Mouse (Mus musculus) skeletal muscle tissue, adult 2 months (tissue): ENCODE results near the gene Kdm4b.
A peak's percentile ranks its signal among the peaks of the same experiment; 100 is the strongest.

Experiments used
- DNase-seq: peaks from one replicate; pipeline ENCODE4 v3.0.0-alpha.2; 2012; ENCODE audit warnings: low read depth, low spot score

Gene Kdm4b

DNA sequence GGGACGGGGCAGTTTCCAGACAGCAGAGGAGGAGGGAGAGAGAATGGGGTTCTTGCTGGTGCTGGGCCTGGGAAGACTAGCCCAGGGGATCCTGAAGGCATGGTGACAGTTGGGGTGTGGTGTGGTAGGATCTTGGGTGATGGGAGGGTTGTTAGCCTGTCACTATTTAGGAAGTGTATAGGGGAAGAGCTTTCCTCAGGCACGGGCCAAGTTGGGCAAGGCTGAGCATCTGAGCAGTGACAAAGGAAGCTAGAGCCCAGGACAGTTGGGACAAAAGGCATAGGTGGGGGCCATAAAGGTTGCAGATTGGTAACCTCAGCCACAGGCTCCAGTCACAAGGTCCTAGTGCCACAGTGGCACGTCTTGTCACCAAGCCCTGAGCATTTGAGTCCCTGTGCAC is 17.6 kb downstream of the Kdm4b start:
- no peak for DNase-seq

DNA sequence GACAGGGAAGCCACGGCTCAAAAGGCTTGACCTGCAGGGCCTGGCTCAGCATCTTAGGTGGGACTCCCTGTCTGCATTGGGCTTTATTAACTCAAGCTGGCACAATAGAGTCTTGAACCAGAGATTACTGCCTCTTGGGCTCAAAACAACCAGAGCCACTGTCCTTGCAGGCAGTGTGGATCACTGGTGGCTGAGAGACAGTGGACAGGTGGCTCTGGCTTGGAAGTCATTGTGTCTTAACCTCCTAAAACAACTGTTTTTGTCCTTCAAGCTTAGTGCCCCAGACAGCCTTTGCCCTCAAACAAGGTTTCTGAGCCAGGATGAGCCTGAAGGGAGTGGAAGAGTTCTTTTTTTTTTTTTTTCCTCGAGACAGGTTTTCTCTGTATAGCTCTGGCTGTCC is 19.5 kb downstream of the Kdm4b start:
- no peak for DNase-seq

DNA sequence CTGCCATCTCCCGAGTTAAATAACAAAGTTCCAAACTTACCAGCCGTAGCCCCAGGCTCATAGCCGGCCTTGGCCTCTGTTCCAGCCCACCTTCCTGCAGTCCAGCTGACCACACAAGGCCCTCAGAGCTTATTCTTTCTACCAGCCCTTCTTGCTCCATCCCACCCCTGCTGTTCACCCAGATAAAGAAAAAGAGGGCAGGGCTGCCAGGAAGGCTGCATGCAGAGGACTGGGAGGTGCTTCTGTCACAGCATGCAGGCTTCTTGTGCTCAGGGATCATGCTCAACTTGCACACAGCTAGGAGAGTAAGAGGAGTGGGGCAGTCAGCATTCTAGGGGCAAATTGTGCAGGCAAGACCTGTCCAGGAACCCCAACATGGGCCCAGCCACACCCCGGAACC is 22.3 kb downstream of the Kdm4b start:
- no peak for DNase-seq

DNA sequence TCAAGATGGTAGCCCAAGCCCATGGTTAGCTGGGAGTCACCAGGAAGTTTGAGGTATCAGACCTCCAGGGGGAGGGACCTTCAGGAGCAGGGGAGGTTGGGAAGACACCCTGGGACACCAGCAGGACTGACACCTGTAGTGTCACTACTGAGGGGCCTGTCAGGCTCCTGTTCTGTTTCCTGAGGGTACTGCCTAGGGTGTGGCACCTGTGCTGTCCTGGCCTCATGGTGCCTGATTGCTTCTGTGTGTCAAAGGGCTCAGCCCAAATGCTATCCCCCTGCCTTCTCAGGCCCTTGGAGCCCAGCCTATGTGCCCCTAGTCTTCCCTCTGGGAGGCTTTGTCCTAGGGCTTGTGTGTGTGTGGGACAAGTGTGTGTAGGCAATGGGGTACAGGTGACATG is 22.7 kb downstream of the Kdm4b start:
- DNase-seq, result no peak

DNA sequence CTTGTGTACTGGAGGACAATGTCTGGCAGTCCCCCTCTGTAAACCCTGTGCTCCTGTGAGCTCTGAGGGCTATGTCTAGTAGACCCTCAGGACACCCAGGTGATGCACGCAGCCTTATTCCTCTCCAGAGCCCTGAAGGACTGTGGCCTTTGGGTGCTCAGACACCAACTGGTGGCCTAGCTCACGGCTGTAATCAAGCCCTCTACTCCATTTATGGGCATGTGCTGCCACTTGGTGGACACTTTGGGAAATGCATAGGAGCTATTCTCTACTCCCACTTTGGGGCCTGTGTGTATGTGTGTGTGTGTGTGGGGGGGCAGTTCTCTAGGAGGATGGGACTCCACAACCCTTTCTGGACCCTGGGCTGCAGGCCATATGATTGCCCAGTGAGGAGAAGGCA is 24.8 kb downstream of the Kdm4b start:
- peak; percentile 62 for DNase-seq

DNA sequence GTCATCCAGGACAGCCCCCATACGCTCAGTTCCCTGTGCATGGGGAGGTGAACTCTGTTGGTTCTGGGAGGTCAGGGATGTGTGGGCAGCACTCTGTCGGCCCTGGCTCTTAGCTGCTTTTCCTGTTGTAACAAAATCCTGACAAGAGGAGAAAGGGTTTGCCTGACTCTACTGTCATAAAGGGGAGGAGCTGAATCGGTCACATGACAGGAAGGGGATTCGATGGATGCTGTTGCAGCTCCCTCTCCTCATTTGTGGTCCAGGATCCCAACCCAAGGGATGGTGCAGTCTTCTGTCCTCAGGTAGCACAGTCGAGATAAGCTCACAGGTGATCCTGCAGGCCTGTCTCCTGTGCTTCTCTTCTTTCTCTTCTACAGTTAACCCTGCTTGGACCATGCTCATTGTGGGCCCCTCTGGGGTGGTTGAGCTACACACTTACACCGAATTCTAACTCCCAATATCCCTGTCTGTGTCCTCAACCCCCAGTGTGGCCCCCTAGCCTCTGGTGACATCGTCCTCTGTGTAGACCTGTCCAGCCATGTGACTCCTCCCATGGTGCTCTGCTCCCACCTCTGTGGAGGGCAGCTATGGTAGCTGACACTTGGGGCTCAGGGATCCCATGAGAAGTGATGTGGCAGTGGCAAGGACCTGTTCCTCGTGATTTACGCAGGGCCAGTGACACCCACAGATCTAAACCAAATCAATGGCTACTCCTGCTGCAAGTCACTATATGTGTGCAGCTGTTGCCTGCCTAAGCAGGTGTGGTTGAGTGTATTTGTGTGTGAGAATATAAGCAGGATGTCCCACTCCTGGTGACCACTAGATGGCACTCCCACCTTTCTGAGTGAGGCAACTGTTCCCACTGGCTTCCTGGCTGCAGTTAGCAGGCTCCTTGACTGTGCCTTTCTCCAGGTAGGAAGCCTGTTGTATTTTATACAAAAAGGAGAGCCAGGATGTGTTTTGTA is 31.3 kb downstream of the Kdm4b start:
- peak; percentile 79 for DNase-seq

DNA sequence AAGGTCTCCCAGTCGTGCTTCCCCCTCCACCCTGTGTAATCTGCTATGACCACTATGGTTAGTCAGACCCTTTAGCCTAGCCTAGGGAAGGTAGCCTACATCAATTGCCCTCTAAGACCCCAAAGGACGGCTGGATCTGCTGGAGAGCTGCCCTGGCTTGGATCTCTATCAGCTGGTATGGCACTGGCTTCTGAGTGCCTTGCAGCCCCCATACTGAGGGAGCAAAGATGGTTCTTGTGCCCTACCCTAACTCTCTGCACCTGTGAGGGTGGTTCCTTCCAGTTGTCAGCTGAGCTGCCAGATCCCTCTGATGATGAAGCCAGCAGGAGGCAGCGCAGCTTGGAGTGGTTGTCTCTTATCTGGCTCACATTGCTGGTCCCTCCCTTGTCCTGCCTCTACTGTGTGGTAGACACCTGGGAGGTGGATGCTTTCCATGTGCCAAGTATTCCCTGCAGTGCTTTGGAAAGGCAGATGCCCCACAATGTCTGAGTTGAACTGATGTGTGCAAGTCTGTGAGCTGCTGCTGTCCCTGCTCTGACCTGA is 33.4 kb downstream of the Kdm4b start:
- DNase-seq, result no peak

DNA sequence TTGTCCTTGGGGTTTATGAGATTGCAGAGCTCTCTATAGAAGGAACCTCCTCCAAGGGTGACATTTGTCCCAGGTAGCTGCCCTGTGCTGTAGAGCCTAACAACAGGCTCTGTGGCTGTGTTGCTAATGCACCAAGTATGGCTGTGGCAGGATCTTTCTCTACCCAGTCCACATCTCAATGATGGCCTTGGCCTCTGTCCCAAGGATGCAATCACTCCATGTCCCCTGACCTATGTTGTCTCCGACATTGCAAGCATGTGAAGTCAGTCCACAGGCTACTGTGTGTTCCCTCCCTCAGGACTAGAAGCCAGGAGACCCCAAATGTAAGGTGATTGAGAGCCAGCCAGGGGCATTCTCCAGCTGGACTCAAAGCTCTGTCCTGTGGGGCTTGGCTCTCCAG is 34.0 kb downstream of the Kdm4b start:
- no peak for DNase-seq

DNA sequence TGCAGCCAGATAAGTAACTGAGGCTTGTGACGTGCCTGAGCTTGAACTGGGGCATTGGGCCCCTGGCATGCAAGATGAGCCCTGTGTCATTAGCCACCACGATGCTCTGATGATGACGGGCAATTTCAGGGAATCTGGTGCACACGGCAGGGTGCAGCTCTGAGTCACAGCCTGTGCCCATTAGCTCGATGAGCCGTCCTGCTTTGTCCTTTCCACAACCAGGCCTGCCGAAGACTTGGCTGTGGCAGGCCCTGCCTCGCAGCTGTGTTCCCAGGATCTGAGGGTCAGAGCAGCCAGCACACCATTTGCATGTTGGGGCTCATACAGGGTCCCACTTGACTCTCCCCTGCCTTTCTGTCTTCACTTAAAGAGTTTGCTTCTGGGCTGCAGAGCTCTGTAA is 34.6 kb downstream of the Kdm4b start:
- DNase-seq, result peak; percentile 33

DNA sequence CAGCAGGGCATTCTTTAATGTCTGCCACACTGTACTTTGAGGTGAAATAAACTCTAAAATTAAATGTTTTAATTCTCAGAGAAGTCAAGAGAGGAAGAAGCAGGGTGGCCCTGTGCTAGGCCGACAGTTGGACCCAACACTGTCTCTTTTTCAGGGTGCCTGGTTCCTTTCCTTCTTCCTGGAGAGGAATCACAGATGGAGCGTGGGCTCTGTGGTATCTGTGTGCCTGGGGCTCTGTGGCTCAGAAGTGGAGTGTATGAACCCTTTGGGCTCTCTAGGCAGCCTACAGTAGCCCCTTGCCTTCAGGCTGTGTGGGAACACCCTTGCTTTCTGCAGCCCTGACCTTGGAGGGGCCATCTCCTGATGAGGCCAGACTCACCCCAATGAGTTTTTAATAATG is 35.7 kb downstream of the Kdm4b start:
- DNase-seq, result no peak

DNA sequence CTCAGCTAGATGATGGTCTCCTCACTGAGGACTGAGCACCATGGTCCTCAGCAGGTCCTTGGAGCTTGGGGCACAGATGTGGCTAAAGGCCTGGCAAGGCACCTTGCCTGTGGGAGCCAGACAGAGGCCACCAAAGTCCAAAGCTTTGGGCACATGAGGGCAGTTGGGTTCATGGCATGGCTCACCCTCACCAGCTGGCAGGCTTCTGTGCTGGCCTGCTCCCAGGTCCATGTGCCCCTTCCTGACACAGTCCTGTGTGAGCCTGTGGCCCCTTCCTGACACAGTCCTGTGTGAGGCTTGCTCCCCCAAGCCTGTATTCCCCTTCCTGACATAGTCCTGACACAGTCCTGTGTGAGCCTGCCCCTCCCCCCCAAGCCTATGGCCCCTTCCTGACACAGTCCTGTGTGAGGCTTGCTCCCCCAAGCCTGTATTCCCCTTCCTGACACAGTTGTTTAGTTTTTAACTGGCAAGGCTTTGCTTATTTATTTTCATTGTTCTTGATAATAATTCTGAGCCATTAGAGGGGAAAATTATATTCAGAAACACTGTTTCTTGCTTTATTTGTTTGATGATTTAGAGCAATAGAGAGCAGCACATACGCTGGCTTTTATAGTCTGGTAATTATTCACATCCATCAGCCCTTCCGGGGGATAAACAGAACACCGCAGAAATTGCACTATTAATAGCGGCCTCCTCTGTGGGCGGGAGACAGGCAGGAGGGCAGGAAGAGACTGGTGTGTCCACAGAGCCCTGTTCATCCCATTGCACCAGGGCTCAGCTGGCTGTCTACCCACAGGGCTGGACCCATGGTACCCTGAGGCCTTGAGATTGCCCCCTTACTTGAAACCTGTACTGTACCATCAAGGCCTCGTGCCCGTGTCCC is 40.2 kb downstream of the Kdm4b start:
- DNase-seq, result no peak

DNA sequence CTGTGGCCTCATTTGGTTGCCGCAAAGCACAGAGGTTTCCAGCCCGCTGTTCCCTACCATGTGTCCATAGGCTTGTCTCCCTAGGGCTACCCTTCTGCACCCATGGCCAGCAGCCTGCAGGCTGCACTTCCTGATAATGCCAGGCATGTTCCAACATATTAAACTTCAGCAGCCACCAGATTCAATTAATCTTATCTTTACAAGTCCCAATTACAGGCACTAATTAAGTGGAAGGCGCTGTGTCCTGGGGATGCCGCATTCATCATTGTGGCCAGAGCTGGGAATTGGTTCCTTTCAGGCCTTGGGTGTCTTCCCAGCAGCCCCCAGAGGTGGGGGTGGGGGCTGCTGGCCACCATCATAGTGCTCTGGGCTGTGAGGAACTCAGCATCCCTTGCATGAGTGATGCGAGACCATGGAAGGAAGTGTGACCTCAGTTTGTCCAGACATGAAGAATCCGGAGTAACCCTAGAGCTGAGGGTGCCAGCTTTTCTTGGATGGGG is 42.5 kb downstream of the Kdm4b start:
- DNase-seq, result no peak

DNA sequence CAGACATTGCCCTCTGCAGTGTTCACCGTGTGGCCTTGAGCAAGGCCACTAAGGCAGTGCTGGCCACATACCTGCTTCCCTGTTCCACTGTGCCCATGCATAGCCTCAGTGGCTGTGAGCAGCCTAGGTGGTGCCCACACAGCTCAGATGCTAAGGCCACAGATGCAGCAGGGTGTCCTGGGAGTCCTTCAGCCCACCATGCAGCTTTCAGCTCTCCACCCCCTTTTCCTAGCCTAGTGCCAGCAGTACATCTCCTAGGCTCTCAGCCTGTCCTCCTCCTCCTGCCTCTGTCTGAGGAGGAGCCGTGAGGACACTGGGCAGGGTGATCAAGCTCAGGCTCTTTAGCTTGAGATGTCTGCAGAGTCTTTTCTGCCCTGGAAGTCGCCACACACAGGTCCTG is 44.2 kb downstream of the Kdm4b start:
- DNase-seq, result no peak

DNA sequence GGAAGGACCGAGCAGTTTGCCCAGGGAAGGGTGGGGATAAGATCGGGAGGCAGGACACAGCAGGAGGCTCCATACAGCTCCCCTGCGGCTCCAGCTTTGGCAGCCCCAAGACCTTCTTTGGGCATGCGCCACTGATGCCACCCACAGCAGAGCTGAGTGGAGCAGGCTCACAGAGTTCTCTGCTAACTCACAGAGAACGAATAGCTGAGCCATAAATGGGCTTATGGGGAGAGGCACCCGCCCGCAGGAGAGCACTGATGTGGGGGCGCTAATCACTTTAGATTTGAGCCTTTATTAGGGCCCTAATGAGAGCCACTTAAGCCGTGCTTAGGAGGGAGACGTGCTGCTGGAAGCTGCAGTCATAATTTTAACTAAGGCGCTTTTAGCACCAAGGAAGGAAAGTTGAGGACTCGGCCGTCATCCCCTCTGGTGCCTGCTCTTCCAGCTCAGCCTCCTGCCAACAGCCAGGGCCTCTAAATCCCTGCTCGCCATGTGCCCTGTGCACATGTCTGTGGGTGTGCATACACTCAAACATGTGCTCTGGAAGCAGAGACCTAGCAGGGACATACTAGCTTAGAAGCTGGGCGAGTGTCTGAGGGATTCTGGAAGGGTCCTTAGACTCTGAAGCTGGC is 45.3 kb downstream of the Kdm4b start:
- no peak for DNase-seq

DNA sequence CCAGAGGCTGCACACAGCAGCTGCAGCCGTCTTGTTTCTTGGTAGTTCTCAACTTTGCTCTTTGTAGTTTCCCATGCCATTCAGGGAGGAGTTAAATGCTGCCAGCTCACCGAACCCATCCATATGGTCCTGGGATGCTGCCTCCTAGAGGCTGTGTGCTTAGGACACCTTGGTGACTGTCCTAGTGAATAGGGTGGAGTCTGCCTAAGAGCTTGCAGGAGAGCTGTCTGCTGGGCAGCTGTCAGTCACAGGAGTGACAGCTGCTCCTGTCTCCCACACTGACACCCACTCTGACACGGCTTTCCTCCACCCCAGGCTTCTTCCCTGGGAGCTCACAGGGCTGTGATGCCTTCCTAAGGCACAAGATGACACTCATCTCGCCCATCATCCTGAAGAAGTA is 46.2 kb downstream of the Kdm4b start:
- DNase-seq, result no peak

DNA sequence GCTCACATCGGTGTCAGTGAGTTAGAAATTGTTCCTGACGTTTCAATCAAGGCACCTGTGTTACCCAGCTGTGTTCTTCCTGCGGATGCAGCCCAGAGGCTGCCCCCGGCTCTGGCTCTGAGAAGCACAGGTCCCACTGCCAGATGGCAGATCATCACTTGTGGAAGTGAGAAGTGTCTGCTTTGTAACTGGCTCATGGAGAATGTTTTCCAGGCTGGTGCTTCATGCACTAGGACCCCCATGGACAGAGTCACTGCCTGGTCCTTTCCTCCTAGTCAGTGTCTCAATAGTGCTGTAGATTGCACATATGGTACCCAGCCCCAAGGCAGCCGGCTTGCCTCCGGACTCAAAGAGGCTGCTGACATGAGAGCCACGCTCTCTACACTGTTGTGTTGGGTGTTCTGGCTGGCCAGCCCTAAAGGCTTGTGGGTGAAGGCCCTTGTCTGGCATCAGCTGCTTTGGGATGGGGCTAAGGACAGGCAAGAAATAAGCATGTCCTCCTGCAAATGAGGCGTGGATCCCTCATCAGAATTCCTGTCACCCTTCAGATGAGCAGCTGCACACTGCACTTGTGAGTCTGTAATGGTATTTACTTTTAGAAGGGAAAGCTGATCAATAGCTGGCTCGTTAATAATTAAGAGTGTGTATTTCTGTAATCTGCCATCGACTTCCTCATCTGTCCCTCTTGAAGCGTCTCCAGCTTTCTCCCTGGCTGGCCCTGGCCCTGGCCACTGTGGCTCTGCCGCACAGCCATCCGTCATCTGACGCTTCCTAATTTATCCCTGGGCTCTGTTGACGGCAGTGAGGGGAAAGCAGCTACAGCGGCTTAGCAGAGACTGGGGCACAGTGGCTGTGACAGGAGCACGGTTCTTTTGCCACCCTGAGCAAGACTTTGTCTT is 47.5 kb downstream of the Kdm4b start:
- DNase-seq, result peak; percentile 40

DNA sequence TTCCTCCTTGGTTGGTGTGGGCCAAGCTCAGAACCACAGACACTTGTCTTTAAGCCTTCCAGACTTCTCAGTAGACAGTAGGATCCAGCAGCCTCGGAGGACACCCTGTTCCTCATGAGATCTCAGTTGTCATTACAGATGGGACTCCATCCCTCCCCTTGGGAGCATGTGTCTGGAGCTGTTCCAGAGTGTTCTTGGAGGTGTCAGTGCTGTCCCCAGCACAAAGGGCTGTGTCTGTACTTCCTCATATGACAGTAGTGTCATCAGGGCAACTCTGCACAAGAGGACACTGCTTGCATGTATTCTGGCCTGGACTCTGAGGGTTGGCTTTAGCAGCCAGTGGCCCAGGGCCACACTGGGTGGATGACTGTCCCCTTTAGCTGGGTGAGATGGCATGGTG is 49.0 kb downstream of the Kdm4b start:
- DNase-seq, result peak; percentile 65

DNA sequence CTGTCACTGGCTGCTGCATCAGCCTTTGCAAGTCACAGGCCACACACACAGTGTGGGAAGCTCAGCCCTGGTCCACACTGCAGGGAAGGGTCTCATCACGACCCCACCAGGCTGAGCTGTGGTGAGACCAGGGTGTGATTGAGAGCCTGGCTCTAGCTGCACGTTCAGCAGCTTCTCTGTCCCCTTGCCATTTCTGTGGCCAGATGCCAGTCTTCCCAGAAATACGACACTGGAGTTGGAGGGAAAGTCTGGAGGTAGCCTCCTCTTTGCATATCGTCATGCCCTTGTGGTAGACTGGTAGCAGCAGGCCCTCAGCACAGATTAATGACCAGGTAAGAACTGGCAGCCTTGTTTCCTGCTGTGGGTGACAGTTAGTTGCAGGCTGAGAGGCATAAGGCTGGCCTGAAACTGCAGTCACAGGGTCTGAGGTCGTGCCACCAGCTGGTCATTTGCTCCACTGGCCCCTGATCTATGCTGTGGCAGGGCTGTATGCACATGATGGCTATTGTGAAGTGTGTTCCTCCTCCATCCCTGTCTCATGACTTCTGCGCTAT is 53.5 kb downstream of the Kdm4b start:
- DNase-seq, result no peak

DNA sequence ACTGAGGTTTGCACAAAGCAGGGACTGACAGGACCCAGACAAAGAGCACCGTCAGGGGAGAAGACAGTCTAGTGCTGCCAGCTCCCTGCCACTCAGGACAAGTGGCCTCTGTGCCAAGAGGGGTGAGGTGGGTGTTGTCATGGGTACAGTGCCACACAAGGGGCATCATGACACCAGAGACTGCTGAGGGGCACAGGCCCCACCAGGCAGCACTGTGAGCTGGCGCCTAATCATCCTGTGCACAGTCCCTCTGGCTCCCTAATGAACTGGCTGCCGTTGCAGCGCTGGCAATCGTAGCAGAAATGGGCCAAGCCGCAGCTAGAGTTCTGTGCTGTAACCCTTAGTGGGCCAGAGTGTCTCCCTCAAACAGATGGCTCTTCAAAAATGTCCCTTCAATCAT is 54.4 kb downstream of the Kdm4b start:
- DNase-seq, result no peak

DNA sequence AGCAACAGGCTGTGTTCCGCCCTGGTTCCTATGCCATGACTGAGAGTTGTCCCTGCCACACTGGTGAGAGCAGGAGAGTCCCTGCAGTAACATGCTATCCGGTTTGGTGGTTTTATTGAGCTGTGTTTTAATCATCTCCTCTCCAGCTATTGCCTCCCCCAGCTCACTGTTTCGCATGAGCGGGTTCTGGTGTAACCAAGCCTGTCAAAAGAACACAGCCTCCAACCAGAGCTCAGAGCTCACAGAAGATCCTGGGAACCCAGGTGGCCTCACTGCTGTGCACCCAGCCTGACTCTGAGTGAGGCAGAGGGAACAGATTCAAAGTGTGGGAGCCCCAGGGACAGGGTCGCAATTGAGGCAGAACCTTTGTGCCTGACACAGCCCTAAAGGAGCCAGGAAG is 55.3 kb downstream of the Kdm4b start:
- DNase-seq, result no peak
